Mouse (Mus musculus): Measurements from ENCODE around the gene Pik3r6. TPM values are rescaled to one million over a fixed set of nuclear protein-coding genes. Genes with fewer than 3 reads are reported as not detected.

Gene Pik3r6
- polyA plus RNA-seq, 1 experiment from 2014 or later: 1.9 TPM

- DNase-seq (ENCODE audit: low spot score): no peak
- Histone ChIP-seq H3K27me3 (ENCODE audit: insufficient read depth, poor library complexity, severe bottlenecking) (no peaks in the 10 kb centered on the region), H3K4me3 (no peak overlapping the region), H3K27ac (no peak overlapping the region), H3K9me3 (no peaks in the 10 kb centered on the region), H3K4me1 (no peaks in the 10 kb centered on the region), H3K36me3 (no peaks in the 10 kb centered on the region)
- WGBS: 72% methylated on average over 5 of the region's 5 CpGs
Measured at GRCm38 (mm10) chr11:68521352-68521751, 18.5 kb downstream of the Pik3r6 start.

GRCm38 (mm10) chr11:68526441-68526840, 23.6 kb downstream of the Pik3r6 start:
- 71% methylated on average over 4 of the region's 4 CpGs for WGBS

GRCm38 (mm10) chr11:68531066-68531806, 28.4 kb downstream of the Pik3r6 start:
- H3K4me3 ChIP-seq: no peak overlapping the region
- H3K27ac ChIP-seq: no peak overlapping the region
- H3K4me1 ChIP-seq: peaks cover 7% of the 10 kb centered on the region; the same call in 1 of the 2 replicates
- WGBS: 21% methylated on average over 16 of the region's 16 CpGs
- H3K36me3 ChIP-seq: no peaks in the 10 kb centered on the region
- no peak for DNase-seq (ENCODE audit: low spot score)
- no peaks in the 10 kb centered on the region for H3K9me3 ChIP-seq
- H3K27me3 ChIP-seq (ENCODE audit: insufficient read depth, poor library complexity, severe bottlenecking): peaks cover 41% of the 10 kb centered on the region

More at GRCm38 (mm10) chr11:68526441-68526840, 23.6 kb downstream of the Pik3r6 start:
- Histone ChIP-seq H3K27ac (no peak overlapping the region), H3K4me1 (peaks cover 3% of the 10 kb centered on the region; the same call in 1 of the 2 replicates), H3K27me3 (ENCODE audit: insufficient read depth, poor library complexity, severe bottlenecking) (peaks cover 28% of the 10 kb centered on the region), H3K4me3 (no peak overlapping the region), H3K9me3 (no peaks in the 10 kb centered on the region), H3K36me3 (no peaks in the 10 kb centered on the region)
- DNase-seq (ENCODE audit: low spot score): no peak

DNA sequence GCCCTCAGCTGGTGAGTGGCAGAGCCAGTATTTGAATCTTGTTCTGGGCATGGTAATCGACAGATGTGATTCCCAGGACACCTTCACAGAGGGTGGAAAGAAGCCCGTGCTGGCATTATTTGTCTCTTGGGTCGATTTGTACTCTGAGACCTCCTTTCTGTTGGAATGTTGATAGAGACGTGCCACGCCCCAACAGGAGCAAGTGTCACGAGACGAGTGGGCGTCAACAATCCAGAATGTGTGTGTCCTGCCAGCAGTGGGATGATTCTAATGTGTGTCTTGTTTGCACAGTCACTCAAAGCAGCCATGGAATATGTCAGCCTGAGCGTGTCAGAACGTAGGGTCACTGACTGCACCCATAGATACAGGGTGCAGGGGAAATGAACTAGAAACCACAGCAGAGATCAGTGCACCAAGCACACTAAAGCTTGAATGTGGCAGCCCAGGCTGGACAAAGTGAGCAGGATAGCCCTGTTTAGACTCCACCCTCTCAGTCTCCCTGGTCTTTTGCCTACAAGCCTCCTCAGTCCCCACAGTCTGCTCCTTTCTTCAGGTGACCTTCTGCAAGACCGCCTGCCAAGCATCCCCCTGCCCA, 29.2 kb downstream of the Pik3r6 start:
- Histone ChIP-seq H3K27ac (no peak overlapping the region), H3K9me3 (no peaks in the 10 kb centered on the region), H3K36me3 (no peaks in the 10 kb centered on the region), H3K27me3 (ENCODE audit: insufficient read depth, poor library complexity, severe bottlenecking) (peaks cover 41% of the 10 kb centered on the region), H3K4me3 (no peak overlapping the region), H3K4me1 (peaks cover 7% of the 10 kb centered on the region; the same call in 1 of the 2 replicates)
- DNase-seq (ENCODE audit: low spot score): no peak
- whole genome bisulfite sequencing: 72% methylated on average over 11 of the region's 11 CpGs

DNA sequence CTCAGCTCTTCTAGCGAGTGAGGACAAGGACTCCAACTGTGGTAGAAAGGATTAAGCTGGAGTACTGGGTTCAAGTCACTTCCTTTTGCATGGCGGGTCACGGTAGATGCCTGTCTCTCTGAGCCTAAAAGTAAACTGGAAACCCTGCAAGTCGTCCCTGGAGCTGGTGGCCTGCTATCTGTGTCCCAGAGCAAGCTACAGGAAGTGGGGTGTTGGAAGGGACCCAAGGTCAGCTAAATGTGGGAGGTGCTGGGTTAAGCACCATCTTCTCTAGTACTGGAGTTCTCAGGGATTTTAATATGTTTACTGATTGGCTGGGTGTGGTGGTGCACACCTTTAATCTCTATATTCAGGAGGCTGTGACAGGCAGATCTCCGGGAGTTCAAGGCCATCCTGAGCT, 30.0 kb downstream of the Pik3r6 start:
- Histone ChIP-seq H3K4me1 (peaks cover 7% of the 10 kb centered on the region; the same call in 1 of the 2 replicates), H3K4me3 (no peak overlapping the region), H3K9me3 (no peaks in the 10 kb centered on the region), H3K27me3 (ENCODE audit: insufficient read depth, poor library complexity, severe bottlenecking) (peaks cover 41% of the 10 kb centered on the region), H3K27ac (no peak overlapping the region), H3K36me3 (no peaks in the 10 kb centered on the region)
- WGBS: 67% methylated on average over 5 of the region's 5 CpGs
- no peak for DNase-seq (ENCODE audit: low spot score)

DNA sequence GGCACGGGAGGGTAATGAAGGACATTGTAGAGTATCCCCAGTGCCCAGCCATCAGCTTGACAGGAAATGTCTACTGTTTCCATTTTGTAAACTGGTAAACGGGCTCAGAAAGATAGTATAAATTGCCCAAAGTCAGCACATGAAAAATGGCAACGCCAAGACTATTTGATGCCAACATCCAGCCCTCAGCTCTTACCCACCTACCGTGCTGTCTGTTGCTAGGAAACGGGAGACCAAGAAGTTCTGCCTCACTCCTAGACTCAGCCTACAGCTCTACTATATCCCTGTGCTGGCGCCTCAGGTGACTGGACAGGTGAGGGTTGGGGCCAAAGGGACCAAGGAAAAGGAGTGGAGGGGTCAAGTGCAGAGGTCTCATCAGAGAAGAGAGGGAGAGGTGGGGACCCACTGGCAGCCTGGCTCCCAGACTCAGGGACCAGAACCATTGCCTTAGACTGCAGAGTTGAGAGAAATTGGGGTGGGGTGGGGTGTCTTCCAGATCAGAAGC, 31.2 kb downstream of the Pik3r6 start:
- no peak for DNase-seq (ENCODE audit: low spot score)
- H3K36me3 ChIP-seq: no peaks in the 10 kb centered on the region
- H3K4me3 ChIP-seq: no peak overlapping the region
- H3K27me3 ChIP-seq (ENCODE audit: insufficient read depth, poor library complexity, severe bottlenecking): peaks cover 31% of the 10 kb centered on the region
- peaks cover 7% of the 10 kb centered on the region; the same call in 1 of the 2 replicates for H3K4me1 ChIP-seq
- H3K27ac ChIP-seq: no peak overlapping the region
- H3K9me3 ChIP-seq: no peaks in the 10 kb centered on the region
- 82% methylated on average over 6 of the region's 6 CpGs for WGBS

- H3K27ac ChIP-seq: no peak overlapping the region
- H3K27me3 ChIP-seq (ENCODE audit: insufficient read depth, poor library complexity, severe bottlenecking): peaks cover 13% of the 10 kb centered on the region; the same call in 1 of the 2 replicates
Measured at GRCm38 (mm10) chr11:68536026-68536425, 33.2 kb downstream of the Pik3r6 start.

DNA sequence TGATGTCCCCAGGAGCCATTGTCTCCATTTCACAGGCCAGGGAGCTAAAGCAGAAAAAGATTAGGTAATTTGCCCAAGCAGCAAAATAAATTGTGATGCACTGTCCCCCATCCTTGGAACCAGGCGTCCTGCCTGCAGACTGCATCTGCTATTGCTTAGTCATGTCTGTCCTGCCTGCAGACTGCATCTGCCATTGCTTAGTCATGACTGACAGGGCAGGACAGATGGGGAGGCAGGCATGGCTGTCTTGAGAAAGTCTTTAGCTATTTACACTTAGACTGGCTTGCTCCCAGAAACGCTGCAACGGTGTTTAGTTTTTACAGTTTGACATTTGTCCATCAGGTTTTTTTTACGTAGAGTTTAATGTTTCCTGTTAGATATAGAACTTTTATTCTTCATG, 33.6 kb downstream of the Pik3r6 start:
- Histone ChIP-seq H3K27ac (no peak overlapping the region), H3K9me3 (no peaks in the 10 kb centered on the region), H3K4me3 (no peak overlapping the region), H3K36me3 (no peaks in the 10 kb centered on the region), H3K4me1 (0 out of 2 replicates have a peak, but pooled peaks cover 4% of the 10 kb centered on the region), H3K27me3 (ENCODE audit: insufficient read depth, poor library complexity, severe bottlenecking) (peaks cover 13% of the 10 kb centered on the region; the same call in 1 of the 2 replicates)
- DNase-seq (ENCODE audit: low spot score): no peak
- 63% methylated on average over 4 of the region's 4 CpGs for WGBS

More at GRCm38 (mm10) chr11:68536026-68536425, 33.2 kb downstream of the Pik3r6 start:
- no peak for DNase-seq (ENCODE audit: low spot score)
- peaks cover 7% of the 10 kb centered on the region; the same call in 1 of the 2 replicates for H3K4me1 ChIP-seq
- no peaks in the 10 kb centered on the region for H3K9me3 ChIP-seq
- H3K36me3 ChIP-seq: no peaks in the 10 kb centered on the region
- 57% methylated on average over 4 of the region's 4 CpGs for WGBS
- no peak overlapping the region for H3K4me3 ChIP-seq

DNA sequence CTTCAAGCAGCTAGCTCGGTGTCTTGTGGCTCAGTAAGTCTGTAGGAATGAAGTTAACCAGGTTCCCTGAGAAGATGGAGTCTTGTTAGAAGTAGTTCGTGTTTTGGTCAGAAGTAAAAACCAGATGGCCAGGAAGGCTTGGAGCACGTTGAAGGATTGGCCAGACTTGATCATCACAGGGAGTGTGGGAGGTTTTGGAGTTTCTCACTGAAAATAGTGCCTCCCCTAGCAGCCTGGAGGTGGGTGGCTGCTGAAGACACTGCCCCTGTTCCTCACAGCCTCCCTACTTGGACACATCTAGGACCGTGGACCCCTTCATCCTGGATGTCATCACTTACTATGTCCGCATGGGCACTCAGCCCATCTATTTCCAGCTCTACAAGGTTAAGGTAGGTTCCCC, 36.8 kb downstream of the Pik3r6 start:
- Histone ChIP-seq H3K27me3 (ENCODE audit: insufficient read depth, poor library complexity, severe bottlenecking) (peaks cover 12% of the 10 kb centered on the region; the same call in 1 of the 2 replicates), H3K9me3 (no peaks in the 10 kb centered on the region), H3K36me3 (no peaks in the 10 kb centered on the region), H3K4me1 (peaks cover 3% of the 10 kb centered on the region), H3K27ac (no peak overlapping the region), H3K4me3 (no peak overlapping the region)
- DNase-seq (ENCODE audit: low spot score): no peak
- WGBS: 51% methylated on average over 5 of the region's 5 CpGs

DNA sequence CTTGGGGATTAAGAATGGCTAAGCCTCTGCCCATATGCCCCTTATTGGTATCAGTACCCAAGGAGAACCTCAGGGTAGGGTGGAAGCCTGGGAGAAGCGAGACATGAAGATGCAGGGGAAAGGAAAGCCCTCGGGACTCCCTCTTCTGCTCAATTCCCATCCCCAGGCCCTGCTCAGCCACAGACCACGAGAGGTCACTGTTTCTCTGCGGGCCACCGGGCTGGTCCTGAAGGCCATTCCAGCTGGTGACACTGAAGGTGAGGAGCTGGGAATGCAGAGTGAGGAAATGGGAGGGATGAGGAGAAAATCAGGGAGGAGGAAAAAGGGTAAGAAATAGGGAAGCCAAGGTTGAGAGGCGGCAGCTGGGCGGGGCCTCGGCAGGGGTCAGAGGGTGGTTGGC, 41.7 kb downstream of the Pik3r6 start:
- peaks cover 21% of the 10 kb centered on the region for H3K4me1 ChIP-seq
- H3K4me3 ChIP-seq: 0 out of 2 replicates have a peak overlapping the region, but pooled peaks have one; percentile 4
- DNase-seq (ENCODE audit: low spot score): no peak
- H3K27ac ChIP-seq: peak overlapping the region; percentile 42; the same call in 1 of the 2 replicates
- H3K27me3 ChIP-seq (ENCODE audit: insufficient read depth, poor library complexity, severe bottlenecking): peaks cover 12% of the 10 kb centered on the region; the same call in 1 of the 2 replicates
- H3K9me3 ChIP-seq: no peaks in the 10 kb centered on the region
- WGBS: 8% methylated on average over 8 of the region's 8 CpGs
- no peaks in the 10 kb centered on the region for H3K36me3 ChIP-seq

- Histone ChIP-seq H3K27me3 (ENCODE audit: insufficient read depth, poor library complexity, severe bottlenecking) (peaks cover 12% of the 10 kb centered on the region; the same call in 1 of the 2 replicates), H3K36me3 (no peaks in the 10 kb centered on the region), H3K4me3 (no peak overlapping the region), H3K9me3 (no peaks in the 10 kb centered on the region), H3K27ac (peak overlapping the region; percentile 42; the same call in 1 of the 2 replicates), H3K4me1 (peaks cover 22% of the 10 kb centered on the region)
- WGBS: 39% methylated on average over 7 of the region's 7 CpGs
- DNase-seq (ENCODE audit: low spot score): no peak
Measured at GRCm38 (mm10) chr11:68545172-68545571, 42.4 kb downstream of the Pik3r6 start.

DNA sequence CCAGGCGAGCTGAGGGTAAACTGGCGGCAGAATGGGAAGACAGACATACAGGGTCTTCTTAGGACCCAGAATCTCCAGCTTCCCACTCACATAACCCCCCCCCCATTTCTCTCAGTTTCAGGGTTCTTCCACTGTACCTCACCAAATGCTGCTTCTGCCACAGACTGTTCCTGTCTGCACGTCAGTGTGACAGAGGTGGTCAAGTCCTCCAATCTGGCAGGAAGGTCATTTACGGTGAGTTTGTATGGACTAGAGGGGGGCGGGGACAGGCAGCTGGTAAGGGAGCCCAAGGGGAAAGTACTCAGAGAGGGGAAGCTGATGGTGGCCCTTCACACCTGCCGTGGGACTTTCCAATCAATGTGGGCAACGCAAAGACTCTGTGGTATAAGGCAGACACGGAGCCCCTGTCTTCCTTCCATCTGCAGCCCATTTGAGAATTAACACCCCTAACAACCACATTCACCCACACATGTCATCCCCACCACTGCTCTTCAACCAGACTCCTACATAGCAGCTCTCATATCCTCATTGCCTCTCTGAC, 42.9 kb downstream of the Pik3r6 start:
- no peaks in the 10 kb centered on the region for H3K36me3 ChIP-seq
- 66% methylated on average over 8 of the region's 8 CpGs for WGBS
- H3K9me3 ChIP-seq: no peaks in the 10 kb centered on the region
- peaks cover 27% of the 10 kb centered on the region for H3K4me1 ChIP-seq
- H3K27ac ChIP-seq: peak overlapping the region; percentile 39; the same call in 1 of the 2 replicates
- peaks cover 12% of the 10 kb centered on the region; the same call in 1 of the 2 replicates for H3K27me3 ChIP-seq (ENCODE audit: insufficient read depth, poor library complexity, severe bottlenecking)
- no peak for DNase-seq (ENCODE audit: low spot score)
- H3K4me3 ChIP-seq: no peak overlapping the region
